Mouse (Mus musculus) ovary, postnatal 14 days (tissue): ENCODE data around the gene Gm38431.

ENCODE experiments used
- DNase-seq: peaks from one replicate; pipeline ENCODE4 v3.0.0; 2022; ENCODE audit warnings: low spot score

The Gm38431 gene

GRCm38 (mm10) chr9:21091707-21092320 is at the start of gene Gm38431, which contains the start of gene Raver1:
Gene Gm38431, minus strand, starts transcription at chr9:21091997.
Gene Raver1, minus strand, starts transcription at chr9:21092008.
- peak; percentile 90 for DNase-seq

DNA sequence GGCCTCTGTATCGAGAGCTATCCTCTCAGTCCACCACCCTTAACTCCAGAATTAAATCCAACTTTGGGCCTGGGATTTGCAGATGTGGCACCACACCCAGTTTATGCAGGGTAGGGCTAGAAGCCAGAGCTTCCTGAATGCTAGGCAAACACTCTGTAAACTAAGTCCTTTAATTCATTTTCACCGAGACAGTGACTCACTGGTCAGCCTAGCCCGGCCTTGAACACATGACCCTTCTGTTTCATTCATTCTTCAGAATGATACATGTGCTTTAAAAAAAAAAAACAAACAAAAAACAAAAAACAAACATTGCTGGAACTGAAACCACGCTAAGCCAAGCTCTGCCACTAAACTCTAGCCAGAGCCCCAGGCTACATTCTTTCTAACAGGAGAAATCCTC is 46.6 kb upstream of the Gm38431 start:
- DNase-seq, result no peak

DNA sequence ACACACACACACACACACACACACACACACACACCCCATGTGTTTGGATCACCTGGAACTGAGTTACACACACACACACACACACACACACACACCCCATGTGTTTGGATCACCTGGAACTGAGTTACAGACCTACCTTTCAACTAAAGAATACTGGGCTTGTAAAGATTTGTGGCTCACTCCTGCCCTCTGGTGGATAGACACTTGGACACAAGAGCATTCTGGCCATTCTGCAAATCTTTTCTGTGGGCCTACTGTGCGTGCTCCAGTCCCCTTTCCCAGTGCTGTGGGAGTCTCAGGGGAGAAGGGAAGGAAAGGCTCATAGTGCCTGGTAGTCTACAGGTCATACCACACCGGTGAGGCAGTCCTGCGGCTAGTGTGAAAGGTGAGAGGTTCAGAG is 45.4 kb upstream of the Gm38431 start:
- peak; percentile 39 for DNase-seq

- no peak for DNase-seq
Measured at GRCm38 (mm10) chr9:21136401-21136800, 44.6 kb upstream of the Gm38431 start.

DNA sequence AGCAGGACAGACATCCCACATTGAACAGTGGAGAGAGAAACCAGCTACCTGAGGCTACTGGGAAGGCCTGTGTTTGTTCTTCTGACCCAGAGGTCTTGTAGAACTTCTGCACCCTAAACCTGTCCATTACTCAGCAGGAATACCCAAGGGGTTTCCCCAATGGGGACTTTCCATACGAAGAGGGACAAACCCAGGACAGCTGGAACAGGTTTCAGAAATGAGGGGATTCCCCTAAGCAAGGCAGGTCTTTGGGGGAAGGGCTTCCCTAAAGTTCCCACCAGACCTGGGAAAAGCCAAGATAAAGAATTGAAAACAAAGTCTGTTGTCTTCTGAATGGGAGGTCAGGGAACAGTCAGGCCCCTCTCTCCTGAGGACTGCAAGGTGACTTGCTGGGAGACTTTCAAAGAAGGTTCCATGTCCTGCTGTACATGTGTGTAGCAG is 44.2 kb upstream of the Gm38431 start:
- no peak for DNase-seq

- no peak for DNase-seq
Measured at GRCm38 (mm10) chr9:21135329-21135890, 43.6 kb upstream of the Gm38431 start.

DNA sequence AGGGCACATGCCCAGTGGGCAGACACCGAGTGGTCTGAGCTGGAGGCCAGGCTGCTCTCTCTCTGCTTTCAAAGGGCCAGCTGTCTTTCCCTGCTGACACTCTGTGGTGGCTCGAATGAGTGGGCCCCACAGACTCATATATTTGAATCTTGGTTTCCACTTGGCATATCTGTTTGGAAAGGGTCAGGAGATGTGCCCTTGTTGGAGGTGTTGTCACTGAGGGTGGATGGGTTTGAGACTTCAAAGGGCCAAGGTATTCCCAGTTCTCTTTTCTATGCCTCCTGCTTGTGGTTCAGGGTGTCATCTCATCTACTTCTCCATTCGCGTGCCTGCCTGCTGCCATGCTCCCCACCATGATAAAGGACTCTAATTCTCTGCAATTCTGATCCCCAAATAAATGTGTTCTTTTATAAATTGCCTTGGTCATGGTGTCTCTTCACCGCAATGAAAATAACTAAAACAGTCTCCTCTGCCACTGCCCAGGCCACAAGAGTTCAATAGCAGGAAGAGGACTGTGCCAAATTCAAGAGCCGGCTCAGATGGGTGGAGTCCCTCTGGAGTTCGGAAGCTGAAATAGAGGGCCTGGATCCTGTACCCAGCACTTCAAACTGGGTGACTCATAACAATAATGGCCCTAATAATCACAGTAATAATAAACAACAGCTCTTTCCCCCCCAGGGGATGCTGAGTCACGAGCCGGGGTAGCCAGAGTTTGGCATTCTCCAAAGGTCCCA is 43.0 kb upstream of the Gm38431 start:
- no peak for DNase-seq

DNA sequence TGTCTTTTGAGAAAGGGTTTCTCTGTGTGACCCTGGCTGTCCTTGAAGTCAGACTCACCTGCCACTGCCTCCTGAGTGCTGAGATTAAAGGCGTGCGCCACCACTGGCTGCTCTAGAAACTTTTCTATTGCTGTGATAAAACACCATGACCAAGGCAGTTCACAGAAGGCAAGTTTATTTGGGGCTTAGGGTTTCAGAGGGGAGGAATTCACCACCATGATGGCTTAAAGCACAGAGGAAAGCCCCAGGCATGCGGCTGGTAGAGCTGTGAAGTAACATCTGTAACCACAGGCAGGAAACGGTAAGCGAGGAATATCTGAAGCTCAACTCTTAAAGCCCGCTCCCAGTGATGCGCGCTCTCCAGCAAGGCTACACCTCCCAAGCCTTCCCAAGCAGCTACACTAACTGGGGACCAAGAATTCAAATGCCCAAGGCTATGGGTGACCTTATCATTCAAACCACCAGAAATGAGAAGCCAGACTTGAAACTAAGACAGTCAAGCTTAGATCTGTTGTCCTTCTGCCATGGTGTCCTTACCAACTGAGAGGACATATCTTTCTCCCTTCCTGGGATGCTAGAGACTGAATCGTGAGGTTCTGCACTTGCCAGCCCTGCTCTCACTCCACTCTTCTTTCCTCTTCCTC is 41.4 kb upstream of the Gm38431 start:
- DNase-seq, result no peak

DNA sequence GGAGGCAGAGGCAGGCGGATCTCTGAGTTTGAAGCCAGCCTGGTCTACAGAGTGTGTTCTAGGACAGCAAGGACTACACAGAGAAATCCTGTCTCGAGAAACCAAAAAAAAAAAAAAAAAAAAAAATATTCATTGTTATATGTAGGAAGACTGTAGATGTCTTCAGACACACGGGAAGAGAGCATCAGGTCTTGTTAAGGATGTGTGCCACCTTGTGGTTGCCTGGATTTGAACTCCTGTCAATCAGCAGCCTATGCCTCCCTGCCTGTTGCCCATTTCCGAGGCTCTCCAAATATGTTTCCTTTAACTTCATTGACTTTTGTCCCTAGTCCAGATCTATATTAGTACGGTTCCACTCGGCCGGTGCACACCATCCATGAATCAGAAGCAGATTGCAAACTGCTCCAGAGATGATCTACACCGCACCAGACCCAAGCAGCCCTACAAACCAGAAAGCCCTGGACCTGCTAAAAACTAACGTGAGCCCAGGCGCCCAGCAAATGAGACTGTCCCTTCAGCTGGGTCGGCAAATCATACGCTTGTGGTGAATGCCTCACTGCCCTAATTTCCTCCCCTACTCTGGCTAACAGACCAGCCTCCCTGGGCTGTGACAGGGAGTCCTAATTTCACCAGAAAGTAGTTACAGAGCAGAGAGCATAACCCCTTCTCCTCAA is 40.4 kb upstream of the Gm38431 start:
- no peak for DNase-seq

DNA sequence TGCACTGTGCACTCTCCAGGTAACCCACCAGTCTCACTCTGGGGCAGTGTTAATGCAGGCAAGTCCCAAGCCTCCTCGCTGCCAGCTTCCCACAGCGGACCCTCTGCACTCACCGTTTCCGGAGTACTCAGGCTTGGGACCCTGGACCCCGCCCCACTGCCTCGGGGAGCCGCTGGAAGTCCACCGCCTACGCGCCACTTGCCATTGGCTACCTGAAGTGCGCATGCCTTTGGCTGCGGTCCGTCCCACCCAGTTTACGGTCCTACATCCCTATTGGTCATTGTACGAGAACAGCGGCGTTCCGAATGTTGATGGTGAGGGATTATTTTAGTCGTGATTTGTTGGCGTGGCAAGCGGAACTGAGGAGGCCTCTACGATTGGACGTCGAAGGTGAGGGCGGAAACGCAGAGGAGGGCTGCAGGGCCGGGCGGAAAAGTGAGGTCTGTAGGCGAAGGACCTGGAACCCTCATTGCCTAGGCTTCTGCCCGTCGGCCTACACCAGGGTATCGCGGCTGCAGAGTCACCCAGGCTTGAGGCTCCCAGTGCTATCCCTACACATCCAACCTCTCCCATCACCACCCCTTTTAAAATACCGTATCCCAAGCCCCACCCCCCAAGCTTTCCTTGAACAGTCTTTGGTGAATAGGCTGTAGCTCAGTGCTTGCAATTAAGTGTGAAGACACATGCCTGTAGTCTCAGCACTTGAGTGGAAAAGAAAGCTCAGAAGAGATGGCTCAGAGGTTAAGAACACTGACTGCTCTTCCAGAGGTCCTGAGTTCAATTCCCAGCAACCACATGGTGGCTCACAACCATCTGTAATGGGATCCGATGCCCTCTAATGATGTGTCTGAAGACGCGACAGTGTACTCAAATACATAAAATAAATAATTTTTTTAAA is 39.5 kb upstream of the Gm38431 start, which contains the start of gene Tyk2:
Gene Tyk2, minus strand, starts transcription at position 185 of the 898 bp plus-strand sequence.
- DNase-seq, result peak; percentile 82

DNA sequence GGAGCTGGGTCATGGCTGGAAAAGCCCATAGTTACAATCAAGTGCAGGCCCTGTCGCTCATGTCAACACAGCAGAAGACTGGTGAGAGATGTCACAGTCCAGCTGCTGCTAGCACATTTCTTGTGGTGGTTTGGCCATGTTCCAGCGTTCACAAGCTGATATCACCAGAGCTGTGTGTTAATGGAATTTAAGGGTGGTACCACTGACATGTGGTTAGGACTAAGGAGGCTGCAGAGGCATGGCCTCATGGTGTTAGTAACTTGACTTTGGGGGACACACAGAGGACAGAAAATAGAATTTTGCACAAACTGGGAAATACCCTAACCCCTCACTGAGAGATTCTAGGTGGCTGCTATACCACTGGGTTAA is 34.4 kb upstream of the Gm38431 start:
- DNase-seq, result no peak

- DNase-seq, result no peak
Measured at GRCm38 (mm10) chr9:21125502-21126258, 33.9 kb upstream of the Gm38431 start.

DNA sequence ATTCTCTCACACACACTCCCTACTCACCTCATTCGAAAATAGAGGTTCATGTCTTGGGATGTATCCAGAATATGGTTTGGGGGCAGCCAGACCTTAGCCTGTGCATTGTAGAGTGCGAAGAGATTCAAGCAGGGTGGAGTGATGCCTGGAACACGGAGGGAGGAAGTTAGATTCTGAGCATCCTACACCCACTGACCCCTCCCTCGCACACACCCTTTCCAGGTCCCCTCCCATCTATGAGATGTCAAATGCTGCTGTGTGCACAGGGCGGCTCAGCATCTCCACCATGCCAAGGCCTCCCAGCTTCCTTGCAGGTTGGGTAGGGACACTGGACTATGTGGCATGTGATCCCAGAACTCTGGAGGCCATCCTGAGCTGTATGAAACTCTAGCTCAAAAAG is 33.0 kb upstream of the Gm38431 start:
- no peak for DNase-seq

GRCm38 (mm10) chr9:21121483-21121882 is 29.7 kb upstream of the Gm38431 start:
- no peak for DNase-seq

GRCm38 (mm10) chr9:21117073-21117472 is 25.3 kb upstream of the Gm38431 start:
- DNase-seq, result no peak

- no peak for DNase-seq
Measured at GRCm38 (mm10) chr9:21115105-21115504, 23.3 kb upstream of the Gm38431 start.

GRCm38 (mm10) chr9:21114190-21114589 is 22.4 kb upstream of the Gm38431 start:
- no peak for DNase-seq

- no peak for DNase-seq
Measured at GRCm38 (mm10) chr9:21113751-21114150, 22.0 kb upstream of the Gm38431 start.

- DNase-seq, result no peak
Measured at GRCm38 (mm10) chr9:21107607-21108237, 15.9 kb upstream of the Gm38431 start.
